Mouse (Mus musculus) cortical plate, adult 2 months (tissue): ENCODE measurements at regions not wholly inside any gene's neighbourhood (a gene's known extent, or its start where the extent isn't known, plus 50 kb on each side); places are given as distances from the start of the nearest gene placed in this dataset.

Source experiments
- H3K27ac ChIP-seq: fragments of 200-500 bp; 2 replicates; pipeline ENCODE4 v1.5.1; 2012; ENCODE audit warnings: low read length, control low read depth, inconsistent platforms; ENCODE audit not compliant: insufficient read depth
- H3K4me1 ChIP-seq: fragments of 200-500 bp; 2 replicates; pipeline ENCODE4 v1.6.1; 2011; ENCODE audit warnings: low read length; ENCODE audit not compliant: control insufficient read depth, insufficient read depth
- H3K4me3 ChIP-seq: fragments of 200-500 bp; 2 replicates; pipeline ENCODE4 v1.5.1; 2011; ENCODE audit warnings: mild to moderate bottlenecking, low read length, control low read depth; ENCODE audit not compliant: insufficient read depth
- CTCF ChIP-seq: fragments of 200-500 bp; IDR thresholded peaks from 2 replicates; pipeline ENCODE4 v1.5.1; 2011; ENCODE audit warnings: mild to moderate bottlenecking, control low read depth, low read length; ENCODE audit not compliant: insufficient read depth; ENCODE audit errors: extremely low read depth
- POLR2A ChIP-seq: fragments of 200-500 bp; IDR thresholded peaks from 2 replicates; pipeline ENCODE4 v1.6.1; 2011; ENCODE audit warnings: mild to moderate bottlenecking, low read length, control low read depth; ENCODE audit not compliant: insufficient read depth; ENCODE audit errors: extremely low read depth

- TF ChIP-seq POLR2A, result no peak
- no peak for TF ChIP-seq CTCF
- H3K4me3 ChIP-seq, result no peak overlapping the region
- no peaks in the 10 kb centered on the region for H3K4me1 ChIP-seq
- no peak overlapping the region for H3K27ac ChIP-seq
Measured at GRCm38 (mm10) chr15:96115196-96115595, 172.1 kb upstream of the Arid2 start.

- H3K27ac ChIP-seq, result no peak overlapping the region
- TF ChIP-seq CTCF (no peak), POLR2A (no peak)
Measured at GRCm38 (mm10) chr15:96119240-96119639, 168.1 kb upstream of the Arid2 start.

GRCm38 (mm10) chr15:96124397-96124796 is 162.9 kb upstream of the Arid2 start:
- Histone ChIP-seq H3K4me3 (no peak overlapping the region), H3K27ac (no peak overlapping the region), H3K4me1 (no peaks in the 10 kb centered on the region)
- no peak for TF ChIP-seq CTCF
- no peak for TF ChIP-seq POLR2A

More at GRCm38 (mm10) chr15:96119240-96119639, 168.1 kb upstream of the Arid2 start:
- no peak overlapping the region for H3K4me3 ChIP-seq
- no peaks in the 10 kb centered on the region for H3K4me1 ChIP-seq

GRCm38 (mm10) chr15:96129699-96130098 is 157.6 kb upstream of the Arid2 start:
- Histone ChIP-seq H3K4me3 (no peak overlapping the region), H3K4me1 (no peaks in the 10 kb centered on the region), H3K27ac (no peak overlapping the region)
- no peak for TF ChIP-seq CTCF
- TF ChIP-seq POLR2A, result no peak

GRCm38 (mm10) chr15:96130531-96130930 is 156.8 kb upstream of the Arid2 start:
- no peak overlapping the region for H3K4me3 ChIP-seq
- no peak for TF ChIP-seq CTCF
- no peak overlapping the region for H3K27ac ChIP-seq
- H3K4me1 ChIP-seq, result no peaks in the 10 kb centered on the region

- no peak overlapping the region for H3K27ac ChIP-seq
- H3K4me3 ChIP-seq, result no peak overlapping the region
- TF ChIP-seq CTCF (no peak), POLR2A (no peak)
- H3K4me1 ChIP-seq, result no peaks in the 10 kb centered on the region
Measured at GRCm38 (mm10) chr15:96131582-96132091, 155.7 kb upstream of the Arid2 start.

- TF ChIP-seq CTCF (no peak), POLR2A (no peak)
- Histone ChIP-seq H3K4me1 (no peaks in the 10 kb centered on the region), H3K27ac (no peak overlapping the region), H3K4me3 (no peak overlapping the region)
Measured at GRCm38 (mm10) chr15:96132636-96133035, 154.7 kb upstream of the Arid2 start.

- TF ChIP-seq CTCF (no peak), POLR2A (no peak)
- Histone ChIP-seq H3K4me3 (no peak overlapping the region), H3K27ac (no peak overlapping the region), H3K4me1 (no peaks in the 10 kb centered on the region)
Measured at GRCm38 (mm10) chr15:96135250-96135731, 152.0 kb upstream of the Arid2 start.

GRCm38 (mm10) chr15:96135816-96136215 is 151.5 kb upstream of the Arid2 start:
- Histone ChIP-seq H3K27ac (no peak overlapping the region), H3K4me1 (no peaks in the 10 kb centered on the region), H3K4me3 (no peak overlapping the region)
- TF ChIP-seq CTCF (no peak), POLR2A (no peak)

- no peaks in the 10 kb centered on the region for H3K4me1 ChIP-seq
- TF ChIP-seq POLR2A, result no peak
- no peak for TF ChIP-seq CTCF
Measured at GRCm38 (mm10) chr15:96137534-96137933, 149.8 kb upstream of the Arid2 start.

More at GRCm38 (mm10) chr15:96137534-96137933, 149.8 kb upstream of the Arid2 start:
- Histone ChIP-seq H3K27ac (no peak overlapping the region), H3K4me3 (no peak overlapping the region)
